Mouse (Mus musculus): ENCODE measurements around the gene Plch2.
"Not testable (repeated sequence)": the region's sequence is repeated elsewhere in the genome, so short reads cannot be mapped to it uniquely, and the experiment has no call there.

Gene Plch2

GRCm38 (mm10) chr4:155056724-155057123, at the start of gene Plch2:
Plch2 (minus strand) TSS chr4:155056784.
- no peak for DNase-seq (ENCODE audit: low spot score)

- DNase-seq (ENCODE audit: low spot score): no peak
Observed at GRCm38 (mm10) chr4:155098572-155098971, 42.0 kb upstream of the Plch2 start.

- DNase-seq (ENCODE audit: low spot score): no peak
Observed at GRCm38 (mm10) chr4:155097452-155097851, 40.9 kb upstream of the Plch2 start.

- DNase-seq (ENCODE audit: low spot score): no peak
Observed at GRCm38 (mm10) chr4:155095967-155096366, 39.4 kb upstream of the Plch2 start.

- peak; percentile 76 for DNase-seq (ENCODE audit: low spot score)
Observed at GRCm38 (mm10) chr4:155095238-155095900, 38.8 kb upstream of the Plch2 start.

- peak; percentile 46 for DNase-seq (ENCODE audit: low spot score)
Observed at GRCm38 (mm10) chr4:155094565-155094964, 38.0 kb upstream of the Plch2 start.

- no peak for DNase-seq (ENCODE audit: low spot score)
Observed at GRCm38 (mm10) chr4:155093431-155094149, 37.0 kb upstream of the Plch2 start.

GRCm38 (mm10) chr4:155092718-155093430, 36.3 kb upstream of the Plch2 start:
- DNase-seq (ENCODE audit: low spot score): no peak

- DNase-seq (ENCODE audit: low spot score): no peak
Observed at GRCm38 (mm10) chr4:155090688-155091449, 34.3 kb upstream of the Plch2 start.

GRCm38 (mm10) chr4:155090147-155090546, 33.6 kb upstream of the Plch2 start:
- DNase-seq (ENCODE audit: low spot score): no peak

- no peak for DNase-seq (ENCODE audit: low spot score)
Observed at GRCm38 (mm10) chr4:155089241-155089640, 32.7 kb upstream of the Plch2 start.

GRCm38 (mm10) chr4:155086108-155087024, 29.8 kb upstream of the Plch2 start, which contains the start of the genes Rer1 and Morn1:
Rer1 (minus strand) TSS chr4:155086382.
Morn1 (plus strand) TSS chr4:155086577.
- DNase-seq (ENCODE audit: low spot score): peak; percentile 99

GRCm38 (mm10) chr4:155085206-155086107, 28.9 kb upstream of the Plch2 start:
- DNase-seq (ENCODE audit: low spot score): peak; percentile 23

GRCm38 (mm10) chr4:155084351-155084750, 27.8 kb upstream of the Plch2 start:
- no peak for DNase-seq (ENCODE audit: low spot score)

- no peak for DNase-seq (ENCODE audit: low spot score)
Observed at GRCm38 (mm10) chr4:155083553-155083952, 27.0 kb upstream of the Plch2 start.

- DNase-seq (ENCODE audit: low spot score): no peak
Observed at GRCm38 (mm10) chr4:155079666-155080065, 23.1 kb upstream of the Plch2 start.

GRCm38 (mm10) chr4:155078808-155079207, 22.2 kb upstream of the Plch2 start:
- not testable (repeated sequence) for DNase-seq (ENCODE audit: low spot score)

- DNase-seq (ENCODE audit: low spot score): no peak
Observed at GRCm38 (mm10) chr4:155076677-155077076, 20.1 kb upstream of the Plch2 start.

GRCm38 (mm10) chr4:155075813-155076212, 19.2 kb upstream of the Plch2 start:
- no peak for DNase-seq (ENCODE audit: low spot score)

GRCm38 (mm10) chr4:155075137-155075536, 18.6 kb upstream of the Plch2 start:
- no peak for DNase-seq (ENCODE audit: low spot score)

Measured in c-Kit-positive CD71-positive TER-119-positive erythroid progenitor cells, embryonic 14.5 days (primary cell).